In the genomic region with DNA sequence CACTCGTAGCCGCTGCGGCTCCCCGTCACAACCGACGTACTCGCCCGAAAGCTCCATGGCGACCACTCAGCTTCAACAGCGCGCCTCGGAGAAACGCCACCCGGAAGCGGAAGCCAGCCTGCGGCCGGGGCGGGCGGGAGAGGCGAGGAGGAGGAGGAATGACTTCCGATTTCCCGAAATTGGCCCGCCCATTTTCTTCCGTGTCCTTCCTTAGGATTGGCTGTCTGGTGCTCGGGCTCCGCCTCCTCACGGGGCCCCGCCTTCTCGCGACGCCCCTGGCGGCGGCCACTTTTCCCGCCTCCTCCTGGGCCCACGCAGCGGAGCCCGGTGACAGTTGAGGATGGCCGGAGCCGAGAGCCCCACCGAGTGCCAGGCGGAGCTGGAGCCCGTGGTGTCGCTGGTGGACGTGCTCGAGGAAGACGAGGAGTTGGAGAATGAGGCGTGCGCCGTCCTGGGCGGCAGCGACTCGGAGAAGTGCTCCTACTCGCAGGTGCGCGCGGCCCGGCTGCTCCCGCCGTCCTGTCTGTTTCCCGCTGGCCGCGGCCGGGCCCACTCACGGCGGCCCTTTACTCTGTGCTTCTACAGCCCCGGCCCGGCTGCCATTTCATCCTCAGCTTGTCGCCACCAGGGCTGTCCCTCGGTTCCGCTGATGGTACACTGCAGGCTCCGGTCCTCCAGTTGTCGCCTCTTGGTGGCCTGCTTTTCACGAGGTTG, we compare ENCODE assay signal across 8 mouse cellular contexts. TPM values are rescaled to one million over a fixed set of nuclear protein-coding genes. Genes with fewer than 3 reads are reported as not detected.
DNase-seq lines count a peak whose midpoint lies in the region; ATAC-seq lines count a peak whose summit lies in the region.

TSS of gene Gm28051 (minus strand) at position 77 of the 714 bp plus-strand sequence.
TSS of gene Gon7 (minus strand) at position 115 of the 714 bp plus-strand sequence.
TSS of gene Ubr7 (plus strand) at position 279 of the 714 bp plus-strand sequence.

- H3K27me3 ChIP-seq in heart, embryonic 14.5 days (ENCODE audit: control insufficient read depth, insufficient read depth, low read length) = no peaks in the 10 kb centered on the region
- no peaks in the 10 kb centered on the region for H3K27me3 ChIP-seq in liver, embryonic 13.5 days
- H3K27me3 ChIP-seq in stomach, embryonic 16.5 days (ENCODE audit: control insufficient read depth, insufficient read depth, low read length) = no peaks in the 10 kb centered on the region

- WGBS in heart, embryonic 14.5 days = under 1% methylated on average over 73 of the region's 73 CpGs
- WGBS in liver, embryonic 13.5 days (ENCODE audit: insufficient replicate concordance) = under 1% methylated on average over 73 of the region's 73 CpGs
- under 1% methylated on average over 73 of the region's 73 CpGs for WGBS in stomach, embryonic 16.5 days

- H3K27ac ChIP-seq in heart, embryonic 14.5 days (replicated peaks in 1 of 2; ENCODE audit: control insufficient read depth in 1 of 2, insufficient read depth in 1 of 2, low read depth in 2 of 2, low read length in 2 of 2) = peak within 1 kb of the TSS; percentile 88 to 89
- H3K27ac ChIP-seq in liver, embryonic 13.5 days = peak within 1 kb of the TSS; percentile 84
- peak within 1 kb of the TSS; percentile 93 for H3K27ac ChIP-seq in stomach, embryonic 16.5 days (ENCODE audit: low read length)

- peak within 1 kb of the TSS; percentile 73 to 87 for H3K4me3 ChIP-seq in heart, embryonic 14.5 days (ENCODE audit: control insufficient read depth in 1 of 2, insufficient read depth in 1 of 2, low read depth in 1 of 2, low read length in 2 of 2)
- H3K4me3 ChIP-seq in liver, embryonic 13.5 days (replicated peaks) = peak within 1 kb of the TSS; percentile 94
- H3K4me3 ChIP-seq in stomach, embryonic 16.5 days (replicated peaks; ENCODE audit: low read length) = peak within 1 kb of the TSS; percentile 80

- peak; percentile 96 for DNase-seq in c-Kit-negative CD71-positive TER-119-positive erythroid progenitor cells, embryonic 14.5 days (ENCODE audit: low read depth, low spot score)
- DNase-seq in fibroblast of lung, adult 2 months (ENCODE audit: low read depth) = peak; percentile 85
- DNase-seq in kidney, postnatal 14 days = peak; percentile 98
- peak; percentile 96 for DNase-seq in liver, embryonic 13.5 days
- DNase-seq in neural tube, embryonic 10.5 days (ENCODE audit: extremely low spot score, low spot score) = peak; percentile 98

- H3K36me3 ChIP-seq in heart, embryonic 14.5 days (ENCODE audit: control insufficient read depth, insufficient read depth, low read length) = peaks cover 20% of the 10 kb centered on the region
- peaks cover 20% of the 10 kb centered on the region for H3K36me3 ChIP-seq in liver, embryonic 13.5 days
- H3K36me3 ChIP-seq in stomach, embryonic 16.5 days (ENCODE audit: control insufficient read depth, insufficient read depth, low read length) = peaks cover 3% of the 10 kb centered on the region; the same call in 1 of the 2 replicates

- H3K4me1 ChIP-seq in heart, embryonic 14.5 days (ENCODE audit: control insufficient read depth in 2 of 2, insufficient read depth in 2 of 2, low read length in 2 of 2) = peaks cover 8 to 16% of the 10 kb centered on the region in 2 experiments
- peaks cover 40% of the 10 kb centered on the region for H3K4me1 ChIP-seq in liver, embryonic 13.5 days (replicated peaks)
- H3K4me1 ChIP-seq in stomach, embryonic 16.5 days (ENCODE audit: control insufficient read depth, insufficient read depth, low read length) = peaks cover 17% of the 10 kb centered on the region

- peak within 1 kb of the TSS; percentile 93 for H3K4me2 ChIP-seq in heart, embryonic 14.5 days (ENCODE audit: low read length)
- peak within 1 kb of the TSS; percentile 92 for H3K4me2 ChIP-seq in liver, embryonic 13.5 days
- H3K4me2 ChIP-seq in stomach, embryonic 16.5 days (ENCODE audit: low read depth, low read length) = peak within 1 kb of the TSS; percentile 89

- peak within 1 kb of the TSS; percentile 92 for H3K9ac ChIP-seq in heart, embryonic 14.5 days (ENCODE audit: low read length)
- peak within 1 kb of the TSS; percentile 92 for H3K9ac ChIP-seq in liver, embryonic 13.5 days
- peak within 1 kb of the TSS; percentile 85 for H3K9ac ChIP-seq in stomach, embryonic 16.5 days (ENCODE audit: low read length)

- no peaks in the 10 kb centered on the region for H3K9me3 ChIP-seq in heart, embryonic 14.5 days (ENCODE audit: control insufficient read depth, low read length)
- H3K9me3 ChIP-seq in liver, embryonic 13.5 days (replicated peaks) = no peaks in the 10 kb centered on the region
- H3K9me3 ChIP-seq in stomach, embryonic 16.5 days (replicated peaks; ENCODE audit: control insufficient read depth, low read length) = no peaks in the 10 kb centered on the region

- peak; percentile 95 for ATAC-seq in CD4-positive, CD25-positive, alpha-beta regulatory T cell, adult 4 months
- peak; percentile 96 for ATAC-seq in heart, embryonic 14.5 days (ENCODE audit: insufficient number of reproducible peaks, insufficient read depth, low FRiP score, low read depth)
- ATAC-seq in liver, embryonic 13.5 days (ENCODE audit: low read depth) = peak; percentile 94
- peak; percentile 98 for ATAC-seq in stomach, embryonic 16.5 days (ENCODE audit: insufficient read depth, low FRiP score)

RNA-seq across cellular contexts. Expression of gene Gm28051, which starts in this region (rescaled TPM):
- polyA plus RNA-seq in CD4-positive, CD25-positive, alpha-beta regulatory T cell, adult 4 months (2017; shearing (Covaris generic)) = not detected
- not detected in 2 replicates for polyA plus RNA-seq in heart, embryonic 14.5 days (2014; fragmentation: Nextera tagmentation; extraction: Ambion mirVana)
- polyA plus RNA-seq in liver, embryonic 13.5 days (2015; fragmentation: Nextera tagmentation; extraction: Ambion mirVana) = not detected in 2 replicates
- not detected in 2 replicates for polyA plus RNA-seq in stomach, embryonic 16.5 days (2015; fragmentation: Nextera tagmentation; extraction: Ambion mirVana)

RNA-seq across cellular contexts. Expression of gene Gon7, which starts in this region (rescaled TPM):
- polyA plus RNA-seq in CD4-positive, CD25-positive, alpha-beta regulatory T cell, adult 4 months (2017; shearing (Covaris generic)) = 10 to 100 TPM; 27.3 to 32.2 TPM
- 22.9 and 26.5 TPM in 2 replicates for polyA plus RNA-seq in heart, embryonic 14.5 days (2014; fragmentation: Nextera tagmentation; extraction: Ambion mirVana)
- polyA plus RNA-seq in liver, embryonic 13.5 days (2015; fragmentation: Nextera tagmentation; extraction: Ambion mirVana) = 16.6 and 20.1 TPM in 2 replicates
- 22.3 and 25.1 TPM in 2 replicates for polyA plus RNA-seq in stomach, embryonic 16.5 days (2015; fragmentation: Nextera tagmentation; extraction: Ambion mirVana)

RNA-seq across cellular contexts. Expression of gene Ubr7, which starts in this region (rescaled TPM):
- 10 to 100 TPM; 19.5 to 21.7 TPM for polyA plus RNA-seq in CD4-positive, CD25-positive, alpha-beta regulatory T cell, adult 4 months (2017; shearing (Covaris generic))
- polyA plus RNA-seq in heart, embryonic 14.5 days (2014; fragmentation: Nextera tagmentation; extraction: Ambion mirVana) = 33.8 and 35.0 TPM in 2 replicates
- 24.7 and 29.0 TPM in 2 replicates for polyA plus RNA-seq in liver, embryonic 13.5 days (2015; fragmentation: Nextera tagmentation; extraction: Ambion mirVana)
- polyA plus RNA-seq in stomach, embryonic 16.5 days (2015; fragmentation: Nextera tagmentation; extraction: Ambion mirVana) = 34.7 and 36.3 TPM in 2 replicates

Comparison
In these comparisons a context has a peak if more than half of its experiments do, and no peak if none do; other contexts are left out.
1. Peak in every context shown above with its lines: DNase-seq, ATAC-seq, H3K4me3 ChIP-seq and H3K27ac ChIP-seq.